Mouse (Mus musculus): ENCODE data around the gene Tnni3. TPM values are rescaled to one million over a fixed set of nuclear protein-coding genes. Genes with fewer than 3 reads are reported as not detected.
A peak's percentile ranks its signal among the peaks of the same experiment; 100 is the strongest.

Gene Tnni3
- polyA plus RNA-seq, 1 experiment from 2014 or later, result 5.6 TPM

DNA sequence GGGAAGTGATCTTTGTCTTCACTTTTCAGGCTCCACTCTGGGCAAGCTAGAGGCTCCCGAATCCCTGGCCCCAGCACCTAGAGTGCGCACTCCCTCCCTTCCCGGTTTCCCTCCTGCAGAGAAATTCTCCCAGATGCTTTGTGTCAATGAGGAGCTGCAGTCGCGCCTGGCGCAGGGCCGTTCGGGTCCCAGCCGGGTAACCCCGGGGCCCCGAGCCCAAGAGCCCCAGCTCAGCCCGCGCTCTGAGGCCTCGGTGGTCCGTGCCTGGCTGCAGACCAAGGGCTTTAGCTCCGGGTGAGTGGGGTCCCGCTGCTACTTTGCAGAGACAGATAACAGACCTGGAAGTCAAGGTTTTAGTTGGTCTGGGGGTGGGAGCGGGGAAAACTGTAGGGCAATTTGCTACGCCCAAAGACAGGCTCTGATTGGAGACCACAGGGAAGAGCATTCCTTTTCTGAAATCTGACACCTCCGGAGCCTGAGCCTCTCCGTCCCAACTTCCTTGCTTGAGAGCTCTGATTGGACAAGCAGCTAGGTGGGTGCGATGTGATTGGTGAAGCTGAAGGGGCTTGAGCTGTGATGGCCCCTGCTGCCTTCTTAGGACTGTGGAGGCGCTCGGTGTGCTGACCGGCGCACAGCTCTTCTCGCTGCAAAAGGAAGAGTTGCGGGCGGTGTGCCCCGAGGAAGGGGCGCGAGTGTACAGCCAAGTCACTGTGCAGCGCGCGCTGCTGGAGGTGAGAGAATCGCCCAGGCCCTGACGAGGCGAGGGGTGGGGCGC, 45.8 kb downstream of the Tnni3 start:
- H3K4me2 ChIP-seq (ENCODE audit: low read length), result peak overlapping the region; percentile 64
- DNase-seq (ENCODE audit: low spot score) (peak; percentile 99), ATAC-seq (replicated peaks; ENCODE audit: low FRiP score, low read depth) (peak; percentile 95)
- WGBS, result under 1% methylated on average over 39 of the region's 39 CpGs
- H3K9me3 ChIP-seq (replicated peaks; ENCODE audit: low read length), result no peaks in the 10 kb centered on the region
- 0 out of 2 replicates have a peak, but pooled peaks have one; percentile 15 for TF ChIP-seq CTCF (IDR thresholded peaks at IDR 0.05; ENCODE audit: low read depth)
- peaks cover 24% of the 10 kb centered on the region for H3K36me3 ChIP-seq (ENCODE audit: insufficient read depth, low read length)
- H3K27ac ChIP-seq, result peak overlapping the region; percentile 89
- peak overlapping the region; percentile 54 for H3K9ac ChIP-seq (ENCODE audit: low read depth, low read length)
- H3K4me3 ChIP-seq (replicated peaks; ENCODE audit: low read depth, low read length), result peak overlapping the region; percentile 41
- H3K27me3 ChIP-seq (ENCODE audit: insufficient read depth, low read length), result no peaks in the 10 kb centered on the region
- peaks cover 9% of the 10 kb centered on the region; the same call in 1 of the 2 replicates for H3K4me1 ChIP-seq (replicated peaks; ENCODE audit: insufficient read depth, low read length)

DNA sequence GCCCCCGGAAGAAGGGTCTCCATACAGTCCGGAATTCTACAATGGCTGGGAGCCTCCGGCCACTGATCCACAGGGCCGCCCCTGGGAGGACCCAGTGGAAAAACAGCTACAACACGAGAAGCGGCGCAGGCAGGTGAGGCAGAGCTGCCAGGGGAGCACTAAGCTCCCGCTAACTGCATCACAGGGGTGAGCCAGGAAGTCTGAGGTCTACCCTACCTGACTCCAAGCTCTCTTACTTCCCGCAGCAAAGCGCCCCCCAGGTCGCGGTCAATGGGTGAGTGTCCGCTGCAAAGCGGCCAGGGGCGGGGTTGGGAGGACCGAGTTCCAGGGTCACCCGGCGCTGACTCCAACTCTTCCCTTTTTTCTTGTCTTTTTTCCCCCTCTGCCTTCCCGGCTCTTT, 50.1 kb downstream of the Tnni3 start:
- no peak for TF ChIP-seq CTCF (IDR thresholded peaks at IDR 0.05; ENCODE audit: low read depth)
- Histone ChIP-seq H3K9me3 (replicated peaks; ENCODE audit: low read length) (no peaks in the 10 kb centered on the region), H3K9ac (ENCODE audit: low read depth, low read length) (no peak overlapping the region), H3K4me3 (replicated peaks; ENCODE audit: low read depth, low read length) (no peak overlapping the region), H3K27ac (no peak overlapping the region), H3K4me1 (replicated peaks; ENCODE audit: insufficient read depth, low read length) (peaks cover 7% of the 10 kb centered on the region; the same call in 1 of the 2 replicates), H3K36me3 (ENCODE audit: insufficient read depth, low read length) (no peaks in the 10 kb centered on the region), H3K4me2 (ENCODE audit: low read length) (no peak overlapping the region), H3K27me3 (ENCODE audit: insufficient read depth, low read length) (no peaks in the 10 kb centered on the region; the same call in 1 of the 2 replicates)
- ATAC-seq (replicated peaks; ENCODE audit: low FRiP score, low read depth) (no peak), DNase-seq (ENCODE audit: low spot score) (no peak)
- 17% methylated on average over 18 of the region's 19 CpGs for WGBS

DNA sequence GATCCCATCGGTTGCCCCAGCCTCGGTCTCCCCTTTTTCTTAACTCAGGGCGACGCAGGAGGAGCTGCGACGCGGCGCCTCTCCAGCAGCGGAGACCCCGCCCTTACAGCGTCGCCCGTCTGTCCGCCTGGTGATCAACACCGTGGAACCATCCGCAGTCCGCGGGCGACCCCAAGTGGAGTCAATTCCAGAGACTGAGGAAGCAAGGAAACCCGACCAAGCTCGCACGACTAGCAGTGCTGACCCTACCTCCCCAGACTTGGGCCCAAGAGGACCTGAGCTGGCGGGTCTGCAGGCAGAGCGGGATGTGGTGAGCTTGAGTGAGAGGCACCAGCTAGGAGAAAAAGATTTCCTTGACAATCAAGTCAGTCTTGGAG, 52.9 kb downstream of the Tnni3 start:
- Histone ChIP-seq H3K4me3 (replicated peaks; ENCODE audit: low read depth, low read length) (peak overlapping the region; percentile 28), H3K36me3 (ENCODE audit: insufficient read depth, low read length) (no peaks in the 10 kb centered on the region), H3K27me3 (ENCODE audit: insufficient read depth, low read length) (no peaks in the 10 kb centered on the region; the same call in 1 of the 2 replicates), H3K9ac (ENCODE audit: low read depth, low read length) (0 out of 2 replicates have a peak overlapping the region, but pooled peaks have one; percentile 14), H3K9me3 (replicated peaks; ENCODE audit: low read length) (no peaks in the 10 kb centered on the region), H3K27ac (no peak overlapping the region), H3K4me1 (replicated peaks; ENCODE audit: insufficient read depth, low read length) (no peaks in the 10 kb centered on the region), H3K4me2 (ENCODE audit: low read length) (peak overlapping the region; percentile 64)
- DNase-seq (ENCODE audit: low spot score) (peak; percentile 93), ATAC-seq (replicated peaks; ENCODE audit: low FRiP score, low read depth) (peak; percentile 84)
- 5% methylated on average over 24 of the region's 24 CpGs for WGBS
- TF ChIP-seq CTCF (IDR thresholded peaks at IDR 0.05; ENCODE audit: low read depth), result peak; percentile 79

DNA sequence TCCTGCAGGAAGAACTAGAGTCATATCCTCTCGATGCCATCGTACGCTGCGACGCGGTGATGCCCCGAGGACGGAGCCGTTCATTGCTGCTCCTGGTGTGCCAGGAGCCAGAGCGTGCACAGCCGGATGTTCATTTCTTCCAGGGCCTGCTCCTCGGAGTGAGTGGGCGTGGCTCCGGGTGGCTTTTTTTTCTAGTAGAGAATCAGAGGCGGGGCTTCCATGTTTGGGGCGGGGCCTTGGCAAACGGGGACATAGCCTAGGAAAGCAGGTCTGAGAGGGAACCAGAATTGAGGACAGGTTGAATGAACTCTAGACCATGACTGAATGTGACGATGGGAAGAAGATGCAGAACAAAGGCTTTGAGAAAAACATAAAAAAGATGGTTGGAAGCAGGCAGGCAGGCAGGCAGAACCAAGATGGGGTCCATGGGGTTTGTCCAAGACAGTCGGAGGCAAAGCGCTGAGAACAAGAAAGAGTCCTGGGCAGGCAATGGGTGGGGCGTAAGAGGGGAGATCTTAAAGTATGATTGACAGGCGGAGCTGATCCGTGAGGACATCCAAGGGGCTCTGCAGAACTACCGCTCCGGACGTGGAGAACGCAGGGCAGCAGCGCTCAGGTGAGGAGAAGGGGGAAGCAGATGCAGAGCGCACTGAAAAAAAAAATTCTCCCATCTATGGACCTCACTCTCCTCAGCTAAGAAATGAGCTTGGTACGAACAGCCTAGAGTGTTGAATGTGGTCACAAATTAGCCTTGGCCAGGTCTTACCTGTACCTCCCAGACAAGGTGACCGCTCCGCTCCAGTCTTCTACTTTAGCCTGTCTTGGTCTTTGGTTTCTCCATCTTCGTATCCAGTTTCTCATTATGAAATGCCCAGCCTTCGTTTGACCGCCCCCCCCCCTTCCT, 53.5 kb downstream of the Tnni3 start:
- H3K4me1 ChIP-seq (replicated peaks; ENCODE audit: insufficient read depth, low read length), result no peaks in the 10 kb centered on the region
- peak overlapping the region; percentile 28 for H3K4me3 ChIP-seq (replicated peaks; ENCODE audit: low read depth, low read length)
- WGBS, result 3% methylated on average over 35 of the region's 35 CpGs
- no peak for TF ChIP-seq CTCF (IDR thresholded peaks at IDR 0.05; ENCODE audit: low read depth)
- no peaks in the 10 kb centered on the region for H3K9me3 ChIP-seq (replicated peaks; ENCODE audit: low read length)
- H3K9ac ChIP-seq (ENCODE audit: low read depth, low read length), result peak overlapping the region; percentile 14; the same call in 1 of the 2 replicates
- H3K36me3 ChIP-seq (ENCODE audit: insufficient read depth, low read length), result no peaks in the 10 kb centered on the region
- ATAC-seq (replicated peaks; ENCODE audit: low FRiP score, low read depth) (peak; percentile 64), DNase-seq (ENCODE audit: low spot score) (peak; percentile 89)
- H3K4me2 ChIP-seq (ENCODE audit: low read length), result peak overlapping the region; percentile 64
- H3K27ac ChIP-seq, result no peak overlapping the region
- H3K27me3 ChIP-seq (ENCODE audit: insufficient read depth, low read length), result no peaks in the 10 kb centered on the region; the same call in 1 of the 2 replicates

Other genes starting within 250 kb of the Tnni3 start
- 0.11 TPM in 1 of 2 replicates, not detected in the other for gene Ncr1, start 186.5 kb downstream of the Tnni3 start, polyA plus RNA-seq (2015; fragmentation: Nextera tagmentation; extraction: Ambion mirVana)
- 0.03 TPM in 1 of 2 replicates, not detected in the other for gene Gp6, start 126.5 kb downstream of the Tnni3 start, polyA plus RNA-seq (2015; fragmentation: Nextera tagmentation; extraction: Ambion mirVana)
- 24.3 and 26.5 TPM in 2 replicates for gene Rdh13, start 78.6 kb downstream of the Tnni3 start, polyA plus RNA-seq (2015; fragmentation: Nextera tagmentation; extraction: Ambion mirVana)
- gene Eps8l1, start 63.6 kb downstream of the Tnni3 start, polyA plus RNA-seq (2015; fragmentation: Nextera tagmentation; extraction: Ambion mirVana), result 5.8 and 12.8 TPM in 2 replicates
- 31.3 and 33.8 TPM in 2 replicates for gene Ppp1r12c, start 22.5 kb downstream of the Tnni3 start, polyA plus RNA-seq (2015; fragmentation: Nextera tagmentation; extraction: Ambion mirVana)
- gene Tnnt1, start 7.8 kb downstream of the Tnni3 start, polyA plus RNA-seq (2015; fragmentation: Nextera tagmentation; extraction: Ambion mirVana), result 10.8 and 15.2 TPM in 2 replicates
- gene Dnaaf3, start 8.2 kb upstream of the Tnni3 start, polyA plus RNA-seq (2015; fragmentation: Nextera tagmentation; extraction: Ambion mirVana), result 2.0 and 2.5 TPM in 2 replicates
- 6.4 and 6.6 TPM in 2 replicates for gene Syt5, start 23.3 kb upstream of the Tnni3 start, polyA plus RNA-seq (2015; fragmentation: Nextera tagmentation; extraction: Ambion mirVana)
- gene Ptprh, start 79.8 kb upstream of the Tnni3 start, polyA plus RNA-seq (2015; fragmentation: Nextera tagmentation; extraction: Ambion mirVana), result 0.13 and 0.31 TPM in 2 replicates
- gene Tmem86b, start 107.2 kb upstream of the Tnni3 start, polyA plus RNA-seq (2015; fragmentation: Nextera tagmentation; extraction: Ambion mirVana), result 0.56 and 0.80 TPM in 2 replicates
- gene Ppp6r1, start 134.8 kb upstream of the Tnni3 start, polyA plus RNA-seq (2015; fragmentation: Nextera tagmentation; extraction: Ambion mirVana), result 4.8 and 5.1 TPM in 2 replicates
- gene Hspbp1, start 160.8 kb upstream of the Tnni3 start, polyA plus RNA-seq (2015; fragmentation: Nextera tagmentation; extraction: Ambion mirVana), result 99.7 and 99.9 TPM in 2 replicates
- gene Brsk1, start 166.4 kb upstream of the Tnni3 start, polyA plus RNA-seq (2015; fragmentation: Nextera tagmentation; extraction: Ambion mirVana), result 0.71 and 0.78 TPM in 2 replicates
- gene Tmem150b, start 201.0 kb upstream of the Tnni3 start, polyA plus RNA-seq (2015; fragmentation: Nextera tagmentation; extraction: Ambion mirVana), result 0.06 and 0.12 TPM in 2 replicates
- gene Kmt5c, start 215.9 kb upstream of the Tnni3 start, polyA plus RNA-seq (2015; fragmentation: Nextera tagmentation; extraction: Ambion mirVana), result 61.2 and 64.8 TPM in 2 replicates
- 70.7 and 84.0 TPM in 2 replicates for gene Cox6b2, start 228.9 kb upstream of the Tnni3 start, polyA plus RNA-seq (2015; fragmentation: Nextera tagmentation; extraction: Ambion mirVana)
- not detected in 2 replicates for gene Fam71e2, start 247.1 kb upstream of the Tnni3 start, polyA plus RNA-seq (2015; fragmentation: Nextera tagmentation; extraction: Ambion mirVana)

All from kidney, postnatal 0 days (tissue).